Mouse (Mus musculus) intestine, embryonic 15.5 days (tissue): Measurements from ENCODE around the gene Ngef. TPM values are rescaled to one million over a fixed set of nuclear protein-coding genes. Genes with fewer than 3 reads are reported as not detected.
"Not testable (repeated sequence)": the region's sequence is repeated elsewhere in the genome, so short reads cannot be mapped to it uniquely, and the experiment has no call there.

Source experiments
- ATAC-seq: fragments of 200-750 bp; cut with Nextera tagmentation; 2 replicates; pipeline ENCODE4 v1.8.0; 2017; ENCODE audit warnings: moderate TSS enrichment, moderate library complexity
- H3K27ac ChIP-seq: fragments of 300-500 bp; sonication (generic); 2 replicates; pipeline ENCODE4 v1.5.1; 2015; ENCODE audit warnings: mild to moderate bottlenecking, inconsistent platforms
- H3K27me3 ChIP-seq: fragments of 300-500 bp; sonication (generic); replicated peaks from 2 replicates; pipeline ENCODE4 v1.6.1; 2015; ENCODE audit warnings: inconsistent platforms
- H3K36me3 ChIP-seq: fragments of 300-500 bp; sonication (generic); 2 replicates; pipeline ENCODE4 v1.6.1; 2015; ENCODE audit warnings: inconsistent platforms
- H3K4me1 ChIP-seq: fragments of 300-500 bp; sonication (generic); replicated peaks from 2 replicates; pipeline ENCODE4 v1.6.1; 2015; ENCODE audit warnings: inconsistent platforms
- H3K4me2 ChIP-seq: fragments of 300-500 bp; sonication (generic); replicated peaks from 2 replicates; pipeline ENCODE4 v1.6.1; 2015; ENCODE audit warnings: mild to moderate bottlenecking, inconsistent platforms
- H3K4me3 ChIP-seq: fragments of 300-500 bp; sonication (generic); replicated peaks from 2 replicates; pipeline ENCODE4 v1.5.1; 2015; ENCODE audit warnings: inconsistent platforms
- H3K9ac ChIP-seq: fragments of 300-500 bp; sonication (generic); 2 replicates; pipeline ENCODE4 v1.6.1; 2015; ENCODE audit warnings: inconsistent platforms
- H3K9me3 ChIP-seq: fragments of 300-500 bp; sonication (generic); 2 replicates; pipeline ENCODE4 v1.6.1; 2016; ENCODE audit warnings: inconsistent platforms
- WGBS: fragments of 180-500 bp; shearing (Covaris S2); methylation state at CpG from one replicate; pipeline ENCODE4 v1.1.7; 2015; 5-methylcytosine and 5-hydroxymethylcytosine counted together
- polyA plus RNA-seq: library from polyadenylated mRNA; unstranded; fragments of >200 nt; fragmentation: Nextera tagmentation; extraction: Ambion mirVana; gene quantifications from 2 replicates; pipeline ENCODE4 v1.2.1, GENCODE M21; 2015

Gene Ngef
- polyA plus RNA-seq, 1 experiment from 2014 or later: 17.9 TPM

GRCm38 (mm10) chr1:87467469-87467868 lies 106.2 kb downstream of the Ngef start:
- 67% methylated on average over 9 of the region's 9 CpGs for WGBS
- H3K4me1 ChIP-seq: no peaks in the 10 kb centered on the region
- H3K4me3 ChIP-seq: no peak overlapping the region
- no peak overlapping the region for H3K9ac ChIP-seq
- H3K4me2 ChIP-seq: no peak overlapping the region
- no peaks in the 10 kb centered on the region for H3K36me3 ChIP-seq
- H3K27me3 ChIP-seq: no peaks in the 10 kb centered on the region
- no peak overlapping the region for H3K27ac ChIP-seq
- ATAC-seq: no peak
- no peaks in the 10 kb centered on the region for H3K9me3 ChIP-seq

- H3K9me3 ChIP-seq, H3K36me3 ChIP-seq, ATAC-seq, H3K9ac ChIP-seq, H3K4me3 ChIP-seq, H3K27ac ChIP-seq, H3K4me1 ChIP-seq, H3K27me3 ChIP-seq, H3K4me2 ChIP-seq: not testable (repeated sequence)
- 94% methylated on average over 6 of the region's 7 CpGs for WGBS
Observed at GRCm38 (mm10) chr1:87459856-87460255, 113.8 kb downstream of the Ngef start.

GRCm38 (mm10) chr1:87458045-87458444 lies 115.6 kb downstream of the Ngef start:
- Histone ChIP-seq H3K4me3 (no peak overlapping the region), H3K36me3 (no peaks in the 10 kb centered on the region), H3K27me3 (no peaks in the 10 kb centered on the region), H3K4me2 (no peak overlapping the region), H3K9me3 (no peaks in the 10 kb centered on the region), H3K4me1 (no peaks in the 10 kb centered on the region), H3K27ac (no peak overlapping the region), H3K9ac (no peak overlapping the region)
- 86% methylated on average over 4 of the region's 4 CpGs for WGBS
- ATAC-seq: no peak

- H3K9ac ChIP-seq: no peak overlapping the region
- no peaks in the 10 kb centered on the region for H3K27me3 ChIP-seq
- WGBS: 93% methylated on average over 1 of the region's 1 CpGs
- H3K27ac ChIP-seq: no peak overlapping the region
- no peaks in the 10 kb centered on the region for H3K4me1 ChIP-seq
- no peak overlapping the region for H3K4me2 ChIP-seq
- no peaks in the 10 kb centered on the region for H3K36me3 ChIP-seq
- H3K4me3 ChIP-seq: no peak overlapping the region
- H3K9me3 ChIP-seq: no peaks in the 10 kb centered on the region
- no peak for ATAC-seq
Observed at GRCm38 (mm10) chr1:87456425-87456824, 117.2 kb downstream of the Ngef start.

GRCm38 (mm10) chr1:87449432-87449831 lies 124.2 kb downstream of the Ngef start:
- H3K36me3 ChIP-seq: peaks cover 15% of the 10 kb centered on the region
- WGBS: 74% methylated on average over 4 of the region's 4 CpGs
- no peak for ATAC-seq

GRCm38 (mm10) chr1:87447183-87448104 lies 126.2 kb downstream of the Ngef start:
- ATAC-seq: no peak
- Histone ChIP-seq H3K9ac (no peak overlapping the region), H3K9me3 (no peaks in the 10 kb centered on the region), H3K36me3 (peaks cover 15% of the 10 kb centered on the region), H3K27ac (no peak overlapping the region), H3K27me3 (no peaks in the 10 kb centered on the region), H3K4me3 (no peak overlapping the region), H3K4me1 (no peaks in the 10 kb centered on the region), H3K4me2 (no peak overlapping the region)
- WGBS: 43% methylated on average over 5 of the region's 5 CpGs

More at GRCm38 (mm10) chr1:87449432-87449831, 124.2 kb downstream of the Ngef start:
- Histone ChIP-seq H3K4me3 (no peak overlapping the region), H3K27me3 (no peaks in the 10 kb centered on the region), H3K27ac (no peak overlapping the region), H3K9me3 (no peaks in the 10 kb centered on the region), H3K9ac (no peak overlapping the region), H3K4me1 (no peaks in the 10 kb centered on the region), H3K4me2 (no peak overlapping the region)

- no peak overlapping the region for H3K4me3 ChIP-seq
- H3K4me2 ChIP-seq: no peak overlapping the region
- H3K27me3 ChIP-seq: no peaks in the 10 kb centered on the region
- H3K27ac ChIP-seq: no peak overlapping the region
- no peaks in the 10 kb centered on the region for H3K9me3 ChIP-seq
- no peak for ATAC-seq
- no peak overlapping the region for H3K9ac ChIP-seq
- peaks cover 23% of the 10 kb centered on the region for H3K36me3 ChIP-seq
- WGBS: 77% methylated on average over 6 of the region's 6 CpGs
- no peaks in the 10 kb centered on the region for H3K4me1 ChIP-seq
Observed at GRCm38 (mm10) chr1:87436583-87436982, 137.1 kb downstream of the Ngef start.

- H3K4me1 ChIP-seq: no peaks in the 10 kb centered on the region
- no peak overlapping the region for H3K4me2 ChIP-seq
- H3K27me3 ChIP-seq: no peaks in the 10 kb centered on the region
- no peak overlapping the region for H3K9ac ChIP-seq
- H3K27ac ChIP-seq: no peak overlapping the region
- H3K36me3 ChIP-seq: peaks cover 23% of the 10 kb centered on the region
- H3K9me3 ChIP-seq: no peaks in the 10 kb centered on the region
- no peak for ATAC-seq
- 90% methylated on average over 2 of the region's 2 CpGs for WGBS
- H3K4me3 ChIP-seq: no peak overlapping the region
Observed at GRCm38 (mm10) chr1:87435125-87435524, 138.5 kb downstream of the Ngef start.

Other genes starting within 250 kb of the Ngef start
- gene Gigyf2, start 246.9 kb downstream of the Ngef start, polyA plus RNA-seq: 46.8 and 47.5 TPM in 2 replicates
- gene Kcnj13, start 179.1 kb downstream of the Ngef start, polyA plus RNA-seq: 0.45 and 0.62 TPM in 2 replicates
- not detected in 2 replicates for gene Snorc, start 103.6 kb downstream of the Ngef start, polyA plus RNA-seq
- 3.2 and 3.4 TPM in 2 replicates for gene Neu2, start 64.0 kb downstream of the Ngef start, polyA plus RNA-seq
- 4.0 and 4.3 TPM in 2 replicates for gene Inpp5d, start 46.4 kb upstream of the Ngef start, polyA plus RNA-seq
- gene Atg16l1, start 182.0 kb upstream of the Ngef start, polyA plus RNA-seq: 25.4 and 26.6 TPM in 2 replicates
- 0.78 and 0.88 TPM in 2 replicates for gene Sag, start 229.8 kb upstream of the Ngef start, polyA plus RNA-seq